Mouse (Mus musculus) cortical plate, adult 2 months (tissue): ENCODE measurements around the gene Zmat3.

Experiments used
- CTCF ChIP-seq: fragments of 200-500 bp; IDR thresholded peaks from 2 replicates; pipeline ENCODE4 v1.5.1; 2011; ENCODE audit warnings: mild to moderate bottlenecking, control low read depth, low read length; ENCODE audit not compliant: insufficient read depth; ENCODE audit errors: extremely low read depth
- POLR2A ChIP-seq: fragments of 200-500 bp; IDR thresholded peaks from 2 replicates; pipeline ENCODE4 v1.6.1; 2011; ENCODE audit warnings: mild to moderate bottlenecking, low read length, control low read depth; ENCODE audit not compliant: insufficient read depth; ENCODE audit errors: extremely low read depth

DNA sequence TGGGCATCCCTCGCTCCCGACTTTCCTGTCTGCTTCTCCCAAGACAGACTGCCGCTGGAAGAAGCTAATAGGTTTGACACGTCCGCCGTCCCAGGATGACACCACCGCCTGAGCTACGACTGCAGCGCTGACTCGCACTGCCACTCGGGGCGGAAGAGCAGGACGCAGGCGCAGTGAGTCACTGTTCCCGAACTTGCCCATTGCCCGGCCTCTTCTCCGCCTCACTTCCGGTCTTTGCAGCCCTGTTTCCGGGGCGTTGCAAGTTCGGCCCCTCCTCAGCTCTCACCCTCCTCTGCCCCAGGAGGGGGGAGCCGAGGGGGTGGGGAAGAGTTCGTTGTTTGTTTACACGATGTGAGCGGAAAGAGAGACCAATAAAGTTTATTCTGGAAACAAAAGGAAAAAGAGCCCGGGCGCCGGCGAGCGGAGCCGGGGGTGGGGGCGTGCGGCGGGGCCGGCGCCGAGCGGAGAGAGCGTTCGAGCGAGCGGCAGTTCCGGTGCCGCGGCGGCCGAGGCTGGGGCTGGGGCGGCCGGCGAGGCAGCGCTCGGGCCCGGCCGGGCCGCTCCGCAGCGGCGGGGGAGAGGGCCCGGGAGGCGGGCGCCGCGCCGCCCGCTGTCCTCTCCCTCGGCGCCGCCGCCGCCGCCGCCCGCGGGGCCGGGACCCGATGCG is 31.1 kb upstream of the Zmat3 start:
- peak; percentile 94 for TF ChIP-seq POLR2A
- no peak for TF ChIP-seq CTCF
